Mouse (Mus musculus): ENCODE results near the gene Mcu.

The Mcu gene

DNA sequence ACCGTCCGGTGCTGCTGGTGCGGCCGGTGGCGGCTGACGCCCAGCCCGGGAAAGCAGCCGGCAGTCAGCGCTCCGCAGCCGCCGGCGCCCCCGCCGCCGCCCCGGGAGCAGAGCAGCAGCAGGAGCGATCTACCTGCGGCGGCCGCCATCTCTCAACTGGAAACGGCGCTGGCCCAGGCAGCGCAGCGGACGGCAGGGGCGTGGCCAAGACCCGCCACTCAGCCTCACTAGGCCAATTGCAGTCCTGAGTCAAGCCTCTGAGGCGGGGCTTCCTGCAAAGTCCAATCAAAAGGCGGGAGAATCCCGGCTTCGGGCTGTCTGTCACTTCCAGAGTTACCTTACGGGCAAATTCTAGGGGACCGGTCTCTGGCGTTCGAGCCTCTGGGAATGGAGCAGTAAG, at the start of gene Mcu:
Mcu (minus strand) TSS at position 171 of the 400 bp plus-strand sequence.
- TF ChIP-seq GATA4 (IDR thresholded peaks at IDR 0.05; ENCODE audit: insufficient replicate concordance, low read length): peak; percentile 20; the same call in 1 of the 2 replicates

DNA sequence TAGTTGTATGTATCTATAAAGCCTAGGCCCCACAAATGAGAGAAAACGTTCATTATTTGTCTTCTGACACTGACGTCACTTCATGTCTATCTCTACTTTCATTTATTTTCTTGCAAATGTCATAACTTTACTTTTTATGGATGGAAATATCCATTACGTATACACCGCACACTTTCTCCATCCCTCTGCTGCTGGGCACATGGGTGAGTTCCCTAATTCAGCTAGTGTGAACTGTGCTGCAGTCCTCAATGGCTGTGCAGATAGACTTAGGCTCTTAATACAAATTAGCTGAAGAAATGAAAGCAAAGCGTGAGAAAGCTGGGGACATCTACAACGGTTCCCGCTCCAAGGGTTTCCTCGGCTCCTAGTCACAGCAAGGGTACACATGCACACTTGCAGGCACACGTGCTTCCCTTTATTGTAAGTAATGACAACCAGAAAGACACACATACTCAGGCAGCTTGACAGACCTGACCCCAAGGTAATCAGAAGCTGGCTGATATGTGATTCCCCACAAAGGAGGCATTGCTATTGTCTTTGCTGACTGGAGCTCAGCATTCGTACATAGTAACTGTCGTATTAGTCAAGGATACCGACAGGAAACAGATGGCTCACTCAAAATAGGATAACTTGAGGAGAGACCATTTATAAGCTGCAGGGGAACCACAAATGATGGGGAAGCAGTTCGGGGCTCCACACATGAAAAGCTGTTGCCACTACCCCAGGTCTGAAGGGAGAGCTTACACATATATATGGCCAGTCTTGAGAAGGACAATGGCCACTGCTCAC, 49.2 kb upstream of the Mcu start:
- TF ChIP-seq GATA4 (IDR thresholded peaks at IDR 0.05; ENCODE audit: insufficient replicate concordance, low read length): no peak

DNA sequence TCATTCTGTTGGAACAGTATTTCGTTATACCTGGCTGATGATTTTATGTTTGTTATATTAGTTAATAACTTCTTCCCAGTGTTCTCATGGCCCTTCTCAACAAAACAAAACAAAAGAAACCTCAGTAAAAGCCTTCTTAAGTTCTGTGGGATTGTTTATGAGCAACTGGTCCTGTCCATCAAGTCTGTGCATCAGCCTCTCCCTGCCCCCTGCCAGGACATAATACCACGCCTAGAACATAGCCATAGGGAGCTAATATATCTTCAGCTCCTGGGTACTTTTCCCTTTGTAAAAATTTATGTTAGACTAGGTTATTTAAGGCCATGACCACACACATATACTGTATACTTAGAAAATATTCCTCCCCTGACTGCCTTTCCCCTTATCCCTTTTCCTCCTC, 48.3 kb upstream of the Mcu start:
- TF ChIP-seq GATA4 (IDR thresholded peaks at IDR 0.05; ENCODE audit: insufficient replicate concordance, low read length): no peak

DNA sequence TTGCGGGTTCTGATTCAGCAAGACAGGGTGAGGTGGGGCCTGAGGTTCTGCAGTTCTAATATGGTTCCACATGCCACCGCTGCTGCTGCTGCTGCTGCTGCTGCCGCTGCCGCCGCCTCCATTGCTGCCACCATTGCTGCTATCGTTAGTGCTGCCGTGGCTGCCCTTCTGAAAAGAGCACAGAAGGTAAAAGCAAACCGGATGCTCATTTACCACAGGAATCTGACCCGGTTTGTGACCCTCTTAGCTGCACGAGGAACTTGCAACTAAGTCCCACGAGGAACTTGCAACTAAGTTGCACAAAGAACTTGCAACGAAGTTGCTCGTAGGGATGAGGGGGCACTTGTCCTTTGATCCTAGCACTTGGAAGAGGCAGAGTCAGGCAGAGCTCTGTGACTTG, 40.3 kb upstream of the Mcu start:
- no peak for TF ChIP-seq GATA4 (IDR thresholded peaks at IDR 0.05; ENCODE audit: insufficient replicate concordance, low read length)

GRCm38 (mm10) chr10:59646821-59647378, 30.4 kb upstream of the Mcu start:
- no peak for TF ChIP-seq GATA4 (IDR thresholded peaks at IDR 0.05; ENCODE audit: insufficient replicate concordance, low read length)

GRCm38 (mm10) chr10:59645153-59645552, 28.7 kb upstream of the Mcu start:
- TF ChIP-seq GATA4 (IDR thresholded peaks at IDR 0.05; ENCODE audit: insufficient replicate concordance, low read length): no peak

DNA sequence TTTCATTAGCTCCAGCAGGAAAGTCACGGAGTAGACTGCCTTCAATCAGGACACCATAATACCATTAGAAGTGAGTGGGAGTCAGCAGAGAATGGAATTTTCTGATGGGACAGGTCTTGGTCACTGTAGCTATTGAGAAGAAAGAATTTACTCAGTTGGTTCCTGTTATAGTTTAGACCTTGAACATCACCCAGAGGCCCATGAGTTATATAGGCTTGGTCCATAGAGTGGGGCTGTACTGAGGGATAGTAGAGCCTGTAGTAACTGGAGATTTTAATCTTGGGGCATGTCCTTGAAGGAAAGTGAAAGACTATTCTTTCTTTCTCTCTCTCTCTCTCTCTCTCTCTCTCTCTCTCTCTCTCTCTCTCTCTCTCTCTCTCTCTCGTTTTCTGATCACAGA, 28.2 kb upstream of the Mcu start:
- TF ChIP-seq GATA4 (IDR thresholded peaks at IDR 0.05; ENCODE audit: insufficient replicate concordance, low read length): no peak

- no peak for TF ChIP-seq GATA4 (IDR thresholded peaks at IDR 0.05; ENCODE audit: insufficient replicate concordance, low read length)
These were observed 27.2 kb upstream of the Mcu start for GRCm38 (mm10) chr10:59643645-59644044.

DNA sequence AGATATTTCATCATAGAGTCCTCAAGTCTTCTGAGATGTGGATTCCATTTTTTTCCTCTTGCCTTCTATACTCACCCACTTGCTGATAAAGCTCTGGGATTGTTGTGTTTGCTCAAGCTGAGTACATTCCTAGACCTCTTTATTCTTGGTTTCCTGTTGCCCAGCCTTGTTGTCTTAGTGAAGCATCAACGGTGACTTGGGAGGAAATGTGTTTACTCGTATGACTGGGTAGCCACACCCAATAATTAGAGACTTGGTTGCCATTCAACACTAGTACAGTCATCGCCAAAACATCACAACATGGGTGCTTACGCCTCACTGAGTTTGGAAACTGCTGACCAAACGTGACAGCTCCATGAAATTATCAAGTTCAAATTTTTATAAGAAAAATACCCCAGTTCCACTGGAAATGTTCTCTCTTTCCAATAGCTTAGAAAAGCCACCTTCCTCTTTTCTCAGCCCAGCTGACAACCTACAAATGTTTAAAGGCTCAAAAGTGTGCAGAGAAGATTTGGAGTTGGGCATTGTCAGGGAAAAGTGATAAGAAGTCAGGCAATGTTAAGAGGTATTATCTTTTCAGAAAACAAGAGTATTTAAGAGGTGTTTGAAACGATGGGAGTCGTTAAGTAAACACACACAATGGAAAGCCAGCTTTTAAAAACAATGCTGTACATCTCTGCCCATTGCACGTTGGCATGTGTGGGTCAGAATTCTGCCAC, 26.3 kb upstream of the Mcu start:
- no peak for TF ChIP-seq GATA4 (IDR thresholded peaks at IDR 0.05; ENCODE audit: insufficient replicate concordance, low read length)

- TF ChIP-seq GATA4 (IDR thresholded peaks at IDR 0.05; ENCODE audit: insufficient replicate concordance, low read length): no peak
These were observed 22.1 kb upstream of the Mcu start for GRCm38 (mm10) chr10:59638576-59638975.

DNA sequence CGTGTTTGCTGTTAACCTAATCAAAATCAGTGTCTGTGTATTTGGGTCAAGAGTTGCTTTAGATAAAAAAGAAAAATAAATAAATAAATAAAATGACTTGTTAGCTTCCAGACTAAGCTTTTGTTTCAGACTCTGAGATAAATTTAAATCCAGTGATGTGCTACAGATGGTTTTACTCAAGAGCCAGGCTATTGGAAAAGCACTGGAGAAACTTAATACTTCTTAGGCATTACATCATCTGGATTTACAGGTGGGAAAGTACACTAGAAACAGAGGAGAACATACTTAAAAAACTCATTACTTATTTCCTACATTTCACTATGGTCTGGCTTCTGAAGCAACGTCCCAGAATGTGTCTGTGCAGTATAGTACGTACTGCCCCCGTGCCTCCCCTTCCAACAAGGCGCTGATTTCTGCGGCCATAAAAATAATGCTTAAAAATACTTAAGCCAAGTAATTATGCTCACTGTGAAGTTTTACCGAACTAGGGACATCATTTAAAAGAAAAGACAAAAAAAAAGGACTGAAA, 21.2 kb upstream of the Mcu start:
- TF ChIP-seq GATA4 (IDR thresholded peaks at IDR 0.05; ENCODE audit: insufficient replicate concordance, low read length): no peak

DNA sequence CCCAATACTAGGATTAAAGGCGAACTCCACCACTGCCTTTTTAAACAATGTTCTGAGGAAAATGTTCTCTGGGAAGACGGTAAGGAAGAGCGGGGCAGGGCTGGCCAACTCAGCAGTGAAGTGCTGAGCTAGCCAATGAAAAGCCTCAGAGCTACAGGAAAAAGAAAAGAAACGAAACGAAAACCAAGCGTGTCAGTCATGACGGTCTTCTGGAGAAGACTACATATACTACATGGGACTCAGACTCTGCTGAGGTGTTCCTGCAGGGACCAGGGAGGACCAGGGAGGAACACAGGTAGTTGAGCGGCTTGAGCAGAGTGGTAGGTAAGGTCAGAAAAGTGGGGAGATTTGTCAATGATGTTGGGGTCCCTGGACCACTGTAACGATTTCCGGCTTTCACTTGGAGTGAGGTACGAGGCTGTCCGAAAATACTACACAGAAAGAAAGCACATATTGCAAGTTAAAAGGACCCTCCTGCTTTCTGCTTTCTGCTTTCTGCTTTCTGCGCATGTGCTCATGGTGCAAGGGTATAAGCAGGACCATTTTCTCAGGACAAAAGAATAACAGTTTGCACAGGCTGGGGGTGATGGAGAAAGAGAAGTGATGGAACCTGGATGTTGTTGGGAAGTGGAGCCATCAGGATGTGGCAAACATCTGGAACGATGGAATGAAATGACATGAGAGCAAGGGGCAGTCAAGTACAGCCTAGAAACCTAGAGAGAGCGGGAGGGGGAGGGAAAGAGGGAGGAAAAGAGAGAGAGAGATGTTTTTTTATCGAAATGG, 20.4 kb upstream of the Mcu start:
- no peak for TF ChIP-seq GATA4 (IDR thresholded peaks at IDR 0.05; ENCODE audit: insufficient replicate concordance, low read length)

GRCm38 (mm10) chr10:59636048-59636447, 19.6 kb upstream of the Mcu start:
- TF ChIP-seq GATA4 (IDR thresholded peaks at IDR 0.05; ENCODE audit: insufficient replicate concordance, low read length): no peak

- TF ChIP-seq GATA4 (IDR thresholded peaks at IDR 0.05; ENCODE audit: insufficient replicate concordance, low read length): no peak
These were observed 13.0 kb upstream of the Mcu start for GRCm38 (mm10) chr10:59629506-59629782.
